Mouse (Mus musculus) limb, embryonic 12.5 days (tissue): ENCODE measurements around the gene Tln2. TPM values are rescaled to one million over a fixed set of nuclear protein-coding genes. Genes with fewer than 3 reads are reported as not detected.

ENCODE experiments used
- ATAC-seq: fragments of 200-750 bp; cut with Nextera tagmentation; 2 replicates; pipeline ENCODE4 v1.8.0; 2017; ENCODE audit warnings: low read depth, moderate TSS enrichment; ENCODE audit not compliant: insufficient number of reproducible peaks, insufficient read depth, low FRiP score, low TSS enrichment
- H3K27ac ChIP-seq: fragments of 300-500 bp; sonication (generic); 2 replicates; pipeline ENCODE4 v1.5.1; 2016; ENCODE audit warnings: mild to moderate bottlenecking, moderate library complexity
- H3K27me3 ChIP-seq: fragments of 300-500 bp; sonication (generic); 2 replicates; pipeline ENCODE4 v1.6.1; 2016; ENCODE audit warnings: mild to moderate bottlenecking, moderate library complexity
- H3K36me3 ChIP-seq: fragments of 300-500 bp; sonication (generic); 2 replicates; pipeline ENCODE4 v1.6.1; 2016; ENCODE audit warnings: mild to moderate bottlenecking, moderate library complexity
- H3K4me1 ChIP-seq: fragments of 300-500 bp; sonication (generic); replicated peaks from 2 replicates; pipeline ENCODE4 v1.6.1; 2016
- H3K4me2 ChIP-seq: fragments of 300-500 bp; sonication (generic); 2 replicates; pipeline ENCODE4 v1.6.1; 2016; ENCODE audit warnings: mild to moderate bottlenecking, moderate library complexity
- H3K4me3 ChIP-seq: fragments of 300-500 bp; sonication (generic); replicated peaks from 2 replicates; pipeline ENCODE4 v1.5.1; 2016; ENCODE audit warnings: mild to moderate bottlenecking
- H3K9ac ChIP-seq: fragments of 300-500 bp; sonication (generic); replicated peaks from 2 replicates; pipeline ENCODE4 v1.6.1; 2016; ENCODE audit warnings: mild to moderate bottlenecking, moderate library complexity
- H3K9me3 ChIP-seq: fragments of 300-500 bp; sonication (generic); 2 replicates; pipeline ENCODE4 v1.6.1; 2016; ENCODE audit warnings: mild to moderate bottlenecking, moderate library complexity
- WGBS: fragments of 180-500 bp; shearing (Covaris S2); methylation state at CpG from one replicate; pipeline ENCODE4 v1.1.7; 2016; 5-methylcytosine and 5-hydroxymethylcytosine counted together
- polyA plus RNA-seq: library from polyadenylated mRNA; unstranded; fragments of >200 nt; fragmentation: Nextera tagmentation; extraction: Ambion mirVana; gene quantifications from 2 replicates; pipeline ENCODE4 v1.2.1, GENCODE M21; 2016

The Tln2 gene
- polyA plus RNA-seq, 1 experiment from 2014 or later = 37.3 TPM

DNA sequence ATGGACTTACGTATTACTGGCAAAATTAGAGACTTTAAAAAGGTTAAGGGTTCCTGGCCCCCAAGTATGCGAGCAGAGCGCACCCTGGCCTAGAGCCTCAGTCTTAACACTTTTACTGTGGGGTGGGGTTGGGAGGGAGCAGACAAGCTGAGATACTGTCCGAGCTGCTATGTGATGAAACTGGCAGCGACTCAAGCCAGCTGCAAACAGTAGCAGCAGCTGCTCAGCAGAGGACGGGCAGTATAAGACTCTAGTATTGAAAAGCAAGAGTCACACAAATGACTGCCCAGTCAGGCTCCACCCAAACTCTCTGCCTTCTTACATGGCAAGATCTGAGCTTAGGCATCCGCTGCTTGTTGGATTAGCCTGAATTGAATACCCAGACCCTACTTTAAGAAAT lies 206.1 kb downstream of the Tln2 start:
- no peak overlapping the region for H3K4me2 ChIP-seq
- no peaks in the 10 kb centered on the region for H3K27me3 ChIP-seq
- H3K4me1 ChIP-seq = no peaks in the 10 kb centered on the region
- H3K9ac ChIP-seq = no peak overlapping the region
- peaks cover 15% of the 10 kb centered on the region; the same call in 1 of the 2 replicates for H3K36me3 ChIP-seq
- no peak overlapping the region for H3K4me3 ChIP-seq
- ATAC-seq = no peak
- H3K9me3 ChIP-seq = peaks cover 5% of the 10 kb centered on the region; the same call in 1 of the 2 replicates
- no peak overlapping the region for H3K27ac ChIP-seq
- WGBS = 84% methylated on average over 7 of the region's 7 CpGs

DNA sequence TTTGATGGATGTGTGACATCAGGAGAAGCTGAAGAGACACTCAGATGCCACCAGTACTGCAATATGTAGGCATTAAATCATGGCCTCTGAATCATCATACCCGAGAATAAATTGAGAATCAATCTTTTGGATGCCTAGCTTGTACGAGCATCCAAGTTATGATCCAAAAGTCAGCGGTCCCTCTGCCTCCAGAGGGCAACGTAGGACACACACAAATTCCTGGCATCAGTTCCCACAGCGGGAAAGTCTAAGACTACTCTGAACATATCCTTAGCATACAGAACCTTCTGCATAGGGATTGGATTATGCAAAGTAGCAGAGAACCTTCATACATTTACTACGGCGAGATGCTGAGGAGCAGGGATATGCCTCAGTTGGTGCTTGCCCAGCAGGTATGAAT lies 210.5 kb downstream of the Tln2 start:
- no peaks in the 10 kb centered on the region for H3K4me1 ChIP-seq
- no peaks in the 10 kb centered on the region for H3K27me3 ChIP-seq
- WGBS = 86% methylated on average over 7 of the region's 7 CpGs
- no peak overlapping the region for H3K4me2 ChIP-seq
- H3K9me3 ChIP-seq = no peaks in the 10 kb centered on the region
- no peak overlapping the region for H3K27ac ChIP-seq
- ATAC-seq = no peak
- H3K9ac ChIP-seq = no peak overlapping the region
- peaks cover 17% of the 10 kb centered on the region; the same call in 1 of the 2 replicates for H3K36me3 ChIP-seq
- no peak overlapping the region for H3K4me3 ChIP-seq

DNA sequence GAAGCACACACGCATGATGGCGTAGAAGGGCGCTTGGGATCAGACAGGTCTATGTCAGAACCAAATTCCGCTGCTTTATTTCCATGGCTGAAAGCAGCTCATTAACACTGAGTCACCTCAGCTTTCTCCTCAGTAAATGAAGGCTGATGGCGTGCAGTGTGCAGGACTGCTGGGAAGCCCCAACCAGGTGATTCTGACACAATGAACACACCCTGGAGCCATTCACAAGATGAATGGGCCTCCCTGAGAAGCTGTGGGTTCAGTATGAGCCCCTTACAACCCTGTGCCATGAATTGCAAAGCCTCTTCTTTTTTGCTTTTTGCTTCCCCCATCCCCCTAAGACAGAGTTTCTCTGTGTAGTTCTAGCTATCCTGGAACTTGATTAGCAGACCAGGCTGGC lies 212.3 kb downstream of the Tln2 start:
- Histone ChIP-seq H3K27me3 (no peaks in the 10 kb centered on the region), H3K27ac (no peak overlapping the region), H3K4me3 (no peak overlapping the region), H3K4me2 (no peak overlapping the region), H3K36me3 (peaks cover 25% of the 10 kb centered on the region; the same call in 1 of the 2 replicates), H3K9ac (no peak overlapping the region), H3K4me1 (no peaks in the 10 kb centered on the region), H3K9me3 (no peaks in the 10 kb centered on the region)
- ATAC-seq = no peak
- 88% methylated on average over 5 of the region's 5 CpGs for WGBS

DNA sequence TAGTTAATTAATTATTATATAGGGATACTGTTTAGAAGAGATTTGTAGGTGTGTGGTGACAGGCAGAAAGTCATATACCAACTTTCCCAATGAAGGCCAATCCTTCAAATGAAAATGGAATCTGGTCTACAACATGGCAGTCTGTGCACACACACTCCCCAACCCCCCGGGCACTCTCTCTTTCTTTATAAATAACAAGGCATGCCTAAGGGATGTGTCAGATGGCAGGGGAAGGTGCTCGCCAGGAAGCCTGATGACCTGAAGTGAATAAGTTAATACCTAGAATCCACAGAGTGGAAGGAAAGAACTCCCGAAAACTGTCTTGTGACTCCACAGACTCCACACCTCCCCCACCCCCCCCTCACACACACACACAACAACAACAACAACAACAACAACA lies 228.2 kb downstream of the Tln2 start:
- Histone ChIP-seq H3K9me3 (no peaks in the 10 kb centered on the region), H3K9ac (no peak overlapping the region), H3K4me1 (peaks cover 5% of the 10 kb centered on the region; the same call in 1 of the 2 replicates), H3K4me2 (no peak overlapping the region), H3K27ac (no peak overlapping the region), H3K4me3 (no peak overlapping the region), H3K27me3 (no peaks in the 10 kb centered on the region), H3K36me3 (peaks cover 5% of the 10 kb centered on the region; the same call in 1 of the 2 replicates)
- ATAC-seq = no peak
- 82% methylated on average over 3 of the region's 3 CpGs for WGBS

DNA sequence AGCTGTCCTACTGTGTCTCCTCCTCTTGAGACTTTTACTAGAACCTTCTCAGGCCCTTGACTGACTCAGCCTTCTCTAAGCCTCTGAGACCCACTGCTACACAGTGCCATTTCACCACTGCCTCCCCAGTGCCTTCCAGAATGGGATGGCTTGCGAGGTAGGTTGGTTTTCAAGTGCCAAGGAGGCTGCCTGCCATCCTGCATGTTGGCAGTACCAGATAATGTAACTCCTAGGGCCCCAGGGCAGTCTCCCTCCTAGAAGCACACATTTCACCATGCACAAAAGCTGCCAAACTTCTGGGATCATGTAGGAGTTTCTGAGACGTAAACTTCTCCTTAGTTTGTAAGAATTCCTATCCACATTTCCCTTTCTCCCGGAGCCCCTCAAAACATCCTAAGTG lies 231.1 kb downstream of the Tln2 start:
- WGBS = 89% methylated on average over 3 of the region's 3 CpGs
- ATAC-seq = no peak
- Histone ChIP-seq H3K4me1 (peaks cover 5% of the 10 kb centered on the region; the same call in 1 of the 2 replicates), H3K9me3 (no peaks in the 10 kb centered on the region), H3K27ac (no peak overlapping the region), H3K36me3 (no peaks in the 10 kb centered on the region), H3K27me3 (no peaks in the 10 kb centered on the region), H3K9ac (no peak overlapping the region), H3K4me2 (no peak overlapping the region), H3K4me3 (no peak overlapping the region)

DNA sequence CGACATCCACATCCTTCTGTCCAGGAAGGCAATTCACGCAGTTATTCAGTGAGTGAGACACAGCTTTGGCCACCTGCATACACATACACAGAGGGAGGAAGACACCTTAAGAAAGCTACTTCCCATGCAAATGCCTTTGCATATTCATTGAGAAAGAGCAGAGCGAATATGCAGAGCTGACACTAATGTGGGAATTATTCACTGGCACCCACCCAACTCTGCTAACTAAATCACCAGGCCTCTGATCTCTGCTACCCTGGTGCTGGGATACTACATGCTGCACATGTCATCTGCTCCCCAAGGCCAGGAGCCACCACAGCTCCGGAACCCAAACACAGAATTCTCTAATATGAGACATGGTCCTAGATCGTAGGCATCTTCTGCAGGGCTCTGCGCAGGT lies 237.6 kb downstream of the Tln2 start:
- peaks cover 8% of the 10 kb centered on the region; the same call in 1 of the 2 replicates for H3K36me3 ChIP-seq
- no peak for ATAC-seq

DNA sequence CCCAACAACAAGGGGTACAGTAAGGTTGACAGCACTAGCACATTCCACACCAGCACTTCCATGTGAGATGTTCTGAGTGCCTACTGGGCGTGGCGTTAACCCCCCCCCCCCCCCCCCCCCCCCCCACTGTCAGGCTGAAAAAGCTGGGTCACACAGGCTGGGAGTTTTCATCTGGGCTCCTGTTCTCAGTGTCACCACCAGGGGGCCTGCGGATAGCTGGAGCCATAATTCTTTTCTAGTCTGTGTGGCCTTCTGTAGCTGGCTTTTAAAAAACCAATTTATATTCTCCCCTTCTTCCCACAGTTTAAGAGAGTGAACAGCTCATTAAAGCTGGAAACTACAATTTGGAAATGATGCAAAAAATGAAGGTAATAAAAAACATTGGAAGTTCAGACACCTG lies 244.1 kb downstream of the Tln2 start:
- Histone ChIP-seq H3K36me3 (peaks cover 20% of the 10 kb centered on the region; the same call in 1 of the 2 replicates), H3K4me2 (no peak overlapping the region), H3K4me3 (no peak overlapping the region), H3K9me3 (no peaks in the 10 kb centered on the region), H3K27ac (no peak overlapping the region), H3K9ac (no peak overlapping the region), H3K27me3 (no peaks in the 10 kb centered on the region), H3K4me1 (no peaks in the 10 kb centered on the region)
- ATAC-seq = no peak; the same call in 1 of the 2 replicates
- 4% methylated on average over 3 of the region's 3 CpGs for WGBS

More for the DNA sequence above, 237.6 kb downstream of the Tln2 start:
- Histone ChIP-seq H3K9ac (no peak overlapping the region), H3K4me1 (no peaks in the 10 kb centered on the region; the same call in 1 of the 2 replicates), H3K4me2 (no peak overlapping the region), H3K27ac (no peak overlapping the region), H3K9me3 (no peaks in the 10 kb centered on the region), H3K4me3 (no peak overlapping the region), H3K27me3 (no peaks in the 10 kb centered on the region)
- WGBS = 89% methylated on average over 6 of the region's 6 CpGs

DNA sequence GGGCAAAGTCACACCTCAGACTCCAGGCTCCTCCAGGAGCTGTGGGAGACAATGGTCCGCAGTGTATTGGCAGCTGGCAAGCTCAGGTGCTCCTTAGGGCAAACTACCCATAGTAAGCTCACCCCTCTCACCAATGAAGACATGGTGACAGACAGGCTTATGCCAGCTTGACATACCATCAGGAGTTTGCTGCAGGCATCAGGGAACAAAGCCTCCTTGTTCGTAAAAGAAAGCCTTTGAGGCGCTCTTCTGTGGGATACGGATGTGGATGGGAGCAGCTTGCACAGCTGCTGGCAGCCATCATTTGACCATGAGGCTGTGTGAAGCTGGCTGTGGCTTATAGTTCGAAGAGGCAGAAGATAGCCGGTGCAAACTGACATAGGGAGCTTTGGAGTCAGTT lies 254.5 kb downstream of the Tln2 start:
- Histone ChIP-seq H3K9me3 (no peaks in the 10 kb centered on the region), H3K4me1 (no peaks in the 10 kb centered on the region), H3K4me3 (no peak overlapping the region), H3K27me3 (no peaks in the 10 kb centered on the region), H3K27ac (no peak overlapping the region), H3K36me3 (peaks cover 24% of the 10 kb centered on the region), H3K9ac (no peak overlapping the region), H3K4me2 (no peak overlapping the region)
- WGBS = 88% methylated on average over 6 of the region's 6 CpGs
- ATAC-seq = no peak

DNA sequence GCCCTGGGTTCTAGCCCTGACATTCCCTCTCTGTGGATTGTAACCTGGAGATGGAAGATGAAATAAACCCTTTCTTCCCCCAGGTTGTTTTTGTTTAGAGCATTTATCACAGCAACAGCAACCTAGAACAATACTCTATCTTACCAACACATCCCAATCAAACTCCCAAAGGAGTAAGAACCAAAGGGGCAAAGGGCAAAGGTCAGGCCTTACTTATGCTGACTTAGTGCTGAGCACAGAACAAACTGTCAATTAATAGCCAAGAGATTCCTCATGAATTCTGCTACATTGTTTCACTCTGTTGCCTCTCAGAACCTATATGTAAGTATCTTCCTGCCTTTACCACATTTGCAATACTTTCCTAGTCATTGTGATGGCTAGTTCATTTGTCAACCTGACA lies 255.5 kb downstream of the Tln2 start:
- no peak for ATAC-seq
- Histone ChIP-seq H3K36me3 (peaks cover 22% of the 10 kb centered on the region), H3K27me3 (no peaks in the 10 kb centered on the region), H3K4me2 (no peak overlapping the region), H3K4me1 (no peaks in the 10 kb centered on the region), H3K4me3 (no peak overlapping the region), H3K27ac (no peak overlapping the region), H3K9me3 (no peaks in the 10 kb centered on the region), H3K9ac (no peak overlapping the region)

DNA sequence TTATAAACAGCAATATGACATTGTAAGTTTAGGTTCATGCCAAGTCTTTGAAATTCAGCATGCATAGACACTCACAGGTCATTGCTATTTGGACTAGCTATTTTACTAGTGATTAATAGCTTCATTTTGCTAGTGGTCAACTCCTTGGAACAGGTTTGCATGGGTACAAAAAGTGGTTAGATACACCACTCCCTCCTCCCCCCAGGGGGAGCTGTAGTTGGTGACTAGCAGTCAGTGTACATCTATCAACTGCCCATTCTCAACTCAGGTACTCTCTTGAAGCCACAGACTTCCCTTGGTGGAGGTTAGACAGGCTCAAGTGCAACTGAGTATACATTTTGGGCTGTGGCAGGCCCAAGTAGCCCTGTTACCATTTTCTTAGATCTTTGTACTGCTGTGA lies 256.5 kb downstream of the Tln2 start:
- Histone ChIP-seq H3K27ac (no peak overlapping the region), H3K4me1 (peaks cover under 1% of the 10 kb centered on the region; the same call in 1 of the 2 replicates), H3K9ac (no peak overlapping the region), H3K4me2 (no peak overlapping the region), H3K4me3 (no peak overlapping the region), H3K9me3 (no peaks in the 10 kb centered on the region), H3K36me3 (peaks cover 15% of the 10 kb centered on the region; the same call in 1 of the 2 replicates), H3K27me3 (no peaks in the 10 kb centered on the region)
- no peak for ATAC-seq

DNA sequence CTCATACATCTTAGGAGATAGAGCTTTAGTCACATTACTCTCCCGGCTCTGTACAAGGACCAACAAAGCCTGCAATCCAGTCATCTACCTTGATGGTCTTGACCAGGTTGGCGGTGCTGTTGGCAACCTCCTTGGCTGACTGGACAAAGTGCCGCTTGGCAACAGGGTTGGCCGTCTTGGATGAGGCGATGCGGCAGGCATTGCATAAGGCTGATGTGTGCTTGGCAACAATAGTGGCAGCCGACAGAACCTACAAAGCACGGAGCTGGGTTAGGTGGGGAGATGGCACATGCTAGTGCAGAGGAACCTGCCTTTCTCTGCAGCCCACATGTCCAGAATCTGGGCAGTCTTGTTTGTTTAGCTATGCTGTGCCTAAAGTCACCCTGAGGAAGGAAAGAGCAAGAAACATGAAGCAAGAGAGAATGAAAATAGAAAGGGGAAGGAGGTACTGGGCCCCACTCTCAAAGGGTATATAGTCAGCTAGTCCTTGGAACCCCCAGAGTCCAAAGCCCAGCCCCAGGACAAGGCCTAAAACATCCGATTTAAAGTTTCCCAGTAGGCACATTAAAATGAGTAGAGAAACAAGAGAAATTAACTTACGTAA lies 257.0 kb downstream of the Tln2 start:
- Histone ChIP-seq H3K4me1 (peaks cover 5% of the 10 kb centered on the region; the same call in 1 of the 2 replicates), H3K4me3 (no peak overlapping the region), H3K4me2 (no peak overlapping the region), H3K36me3 (peaks cover 15% of the 10 kb centered on the region; the same call in 1 of the 2 replicates), H3K9ac (no peak overlapping the region), H3K27me3 (no peaks in the 10 kb centered on the region), H3K9me3 (no peaks in the 10 kb centered on the region), H3K27ac (no peak overlapping the region)
- ATAC-seq = no peak
- 94% methylated on average over 10 of the region's 10 CpGs for WGBS

DNA sequence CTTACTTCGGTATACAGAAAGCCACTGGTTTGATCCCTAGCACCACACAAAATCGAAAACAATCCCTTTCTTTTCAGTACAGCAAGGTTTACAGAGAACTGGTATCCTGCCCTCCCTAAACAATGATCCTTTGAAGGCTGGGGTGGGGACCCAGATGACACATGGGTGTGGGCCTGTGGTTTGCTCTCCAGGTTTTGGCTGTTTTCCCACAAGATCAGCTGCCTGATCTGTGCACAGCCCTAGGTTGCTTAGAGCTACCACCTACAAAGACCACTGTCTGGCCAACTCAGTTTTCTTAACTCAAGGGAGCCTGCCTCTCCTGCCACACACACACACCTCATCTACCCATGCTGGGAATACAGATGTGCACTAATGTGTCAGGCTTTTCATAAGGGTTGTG lies 257.9 kb downstream of the Tln2 start:
- Histone ChIP-seq H3K4me2 (no peak overlapping the region), H3K36me3 (peaks cover 15% of the 10 kb centered on the region; the same call in 1 of the 2 replicates), H3K4me3 (no peak overlapping the region), H3K9ac (no peak overlapping the region), H3K27me3 (no peaks in the 10 kb centered on the region), H3K9me3 (no peaks in the 10 kb centered on the region), H3K4me1 (peaks cover 5% of the 10 kb centered on the region; the same call in 1 of the 2 replicates), H3K27ac (no peak overlapping the region)
- 85% methylated on average over 2 of the region's 2 CpGs for WGBS
- no peak for ATAC-seq
